Mouse (Mus musculus) limb, embryonic 12.5 days (tissue): ENCODE measurements around the gene Gsx2. TPM values are rescaled to one million over a fixed set of nuclear protein-coding genes. Genes with fewer than 3 reads are reported as not detected.

Experiments used
- ATAC-seq: fragments of 200-750 bp; cut with Nextera tagmentation; 2 replicates; pipeline ENCODE4 v1.8.0; 2017; ENCODE audit warnings: low read depth, moderate TSS enrichment; ENCODE audit not compliant: insufficient number of reproducible peaks, insufficient read depth, low FRiP score, low TSS enrichment
- H3K27ac ChIP-seq: fragments of 300-500 bp; sonication (generic); 2 replicates; pipeline ENCODE4 v1.5.1; 2016; ENCODE audit warnings: mild to moderate bottlenecking, moderate library complexity
- H3K27me3 ChIP-seq: fragments of 300-500 bp; sonication (generic); 2 replicates; pipeline ENCODE4 v1.6.1; 2016; ENCODE audit warnings: mild to moderate bottlenecking, moderate library complexity
- H3K36me3 ChIP-seq: fragments of 300-500 bp; sonication (generic); 2 replicates; pipeline ENCODE4 v1.6.1; 2016; ENCODE audit warnings: mild to moderate bottlenecking, moderate library complexity
- H3K4me1 ChIP-seq: fragments of 300-500 bp; sonication (generic); replicated peaks from 2 replicates; pipeline ENCODE4 v1.6.1; 2016
- H3K4me2 ChIP-seq: fragments of 300-500 bp; sonication (generic); 2 replicates; pipeline ENCODE4 v1.6.1; 2016; ENCODE audit warnings: mild to moderate bottlenecking, moderate library complexity
- H3K4me3 ChIP-seq: fragments of 300-500 bp; sonication (generic); replicated peaks from 2 replicates; pipeline ENCODE4 v1.5.1; 2016; ENCODE audit warnings: mild to moderate bottlenecking
- H3K9ac ChIP-seq: fragments of 300-500 bp; sonication (generic); replicated peaks from 2 replicates; pipeline ENCODE4 v1.6.1; 2016; ENCODE audit warnings: mild to moderate bottlenecking, moderate library complexity
- H3K9me3 ChIP-seq: fragments of 300-500 bp; sonication (generic); 2 replicates; pipeline ENCODE4 v1.6.1; 2016; ENCODE audit warnings: mild to moderate bottlenecking, moderate library complexity
- WGBS: fragments of 180-500 bp; shearing (Covaris S2); methylation state at CpG from one replicate; pipeline ENCODE4 v1.1.7; 2016; 5-methylcytosine and 5-hydroxymethylcytosine counted together
- polyA plus RNA-seq: library from polyadenylated mRNA; unstranded; fragments of >200 nt; fragmentation: Nextera tagmentation; extraction: Ambion mirVana; gene quantifications from 2 replicates; pipeline ENCODE4 v1.2.1, GENCODE M21; 2016

The Gsx2 gene
- polyA plus RNA-seq, 1 experiment from 2014 or later = not detected

GRCm38 (mm10) chr5:75118840-75119239, 43.4 kb downstream of the Gsx2 start:
- no peak overlapping the region for H3K9ac ChIP-seq
- H3K27ac ChIP-seq = no peak overlapping the region
- H3K27me3 ChIP-seq = no peaks in the 10 kb centered on the region
- no peak for ATAC-seq
- no peaks in the 10 kb centered on the region for H3K9me3 ChIP-seq
- no peak overlapping the region for H3K4me3 ChIP-seq
- no peaks in the 10 kb centered on the region for H3K36me3 ChIP-seq
- no peak overlapping the region for H3K4me2 ChIP-seq
- H3K4me1 ChIP-seq = no peaks in the 10 kb centered on the region
- 59% methylated on average over 7 of the region's 7 CpGs for WGBS

GRCm38 (mm10) chr5:75121646-75122045, 46.2 kb downstream of the Gsx2 start:
- H3K27me3 ChIP-seq = no peaks in the 10 kb centered on the region
- H3K9ac ChIP-seq = no peak overlapping the region
- ATAC-seq = no peak
- H3K4me1 ChIP-seq = no peaks in the 10 kb centered on the region
- H3K36me3 ChIP-seq = no peaks in the 10 kb centered on the region
- no peak overlapping the region for H3K4me3 ChIP-seq
- H3K9me3 ChIP-seq = no peaks in the 10 kb centered on the region
- WGBS = 38% methylated on average over 5 of the region's 5 CpGs
- no peak overlapping the region for H3K4me2 ChIP-seq
- H3K27ac ChIP-seq = no peak overlapping the region

Other genes starting within 250 kb of the Gsx2 start
- gene Chic2, start 30.8 kb upstream of the Gsx2 start, polyA plus RNA-seq = 55.0 and 56.8 TPM in 2 replicates
- gene Pdgfra, start 76.7 kb downstream of the Gsx2 start, polyA plus RNA-seq = 148 and 159 TPM in 2 replicates